Mouse (Mus musculus): Measurements from ENCODE around the gene Hoxd12. TPM values are rescaled to one million over a fixed set of nuclear protein-coding genes. Genes with fewer than 3 reads are reported as not detected.
A peak's percentile ranks its signal among the peaks of the same experiment; 100 is the strongest.

The Hoxd12 gene
- polyA plus RNA-seq, 1 experiment, result not detected

GRCm38 (mm10) chr2:74704999-74705466 is 30.2 kb downstream of the Hoxd12 start:
- Histone ChIP-seq H3K4me3 (ENCODE audit: extremely low read depth, insufficient read depth, insufficient read length) (peak overlapping the region; percentile 18; the same call in 1 of the 2 replicates), H3K27ac (ENCODE audit: insufficient read depth, low read length) (no peak overlapping the region), H3K36me3 (ENCODE audit: control insufficient read depth, insufficient read depth, low read length) (no peaks in the 10 kb centered on the region), H3K4me1 (ENCODE audit: control insufficient read depth, insufficient read depth, insufficient read length) (peaks cover 2% of the 10 kb centered on the region; the same call in 1 of the 2 replicates), H3K27me3 (ENCODE audit: control insufficient read depth, insufficient read depth, low read length) (peaks cover 25% of the 10 kb centered on the region)
- DNase-seq (ENCODE audit: low read depth in 1 of 2, low spot score in 2 of 2), result no peak
- no peak for TF ChIP-seq POLR2A (IDR thresholded peaks at IDR 0.05; ENCODE audit: low read depth, low read length)
- no peak for TF ChIP-seq CTCF (IDR thresholded peaks at IDR 0.05; ENCODE audit: extremely low read depth, insufficient read depth, insufficient read length, insufficient replicate concordance)
- WGBS, result 2% methylated on average over 62 of the region's 66 CpGs

- DNase-seq (ENCODE audit: low read depth in 1 of 2, low spot score in 2 of 2), result no peak
- WGBS, result 2% methylated on average over 47 of the region's 85 CpGs
- peak overlapping the region; percentile 23 for H3K4me3 ChIP-seq (ENCODE audit: extremely low read depth, insufficient read depth, insufficient read length)
- no peak overlapping the region for H3K27ac ChIP-seq (ENCODE audit: insufficient read depth, low read length)
- TF ChIP-seq CTCF (IDR thresholded peaks at IDR 0.05; ENCODE audit: extremely low read depth, insufficient read depth, insufficient read length, insufficient replicate concordance) (no peak), POLR2A (IDR thresholded peaks at IDR 0.05; ENCODE audit: low read depth, low read length) (no peak)
- H3K4me1 ChIP-seq (ENCODE audit: control insufficient read depth, insufficient read depth, insufficient read length), result peaks cover 2% of the 10 kb centered on the region; the same call in 1 of the 2 replicates
- H3K27me3 ChIP-seq (ENCODE audit: control insufficient read depth, insufficient read depth, low read length), result peaks cover 25% of the 10 kb centered on the region
- H3K36me3 ChIP-seq (ENCODE audit: control insufficient read depth, insufficient read depth, low read length), result no peaks in the 10 kb centered on the region
These were observed 30.8 kb downstream of the Hoxd12 start for GRCm38 (mm10) chr2:74705467-74706089.

- H3K4me3 ChIP-seq (ENCODE audit: extremely low read depth, insufficient read depth, insufficient read length), result no peak overlapping the region
- WGBS, result 13% methylated on average over 13 of the region's 13 CpGs
- no peaks in the 10 kb centered on the region for H3K36me3 ChIP-seq (ENCODE audit: control insufficient read depth, insufficient read depth, low read length)
- H3K27ac ChIP-seq (ENCODE audit: insufficient read depth, low read length), result no peak overlapping the region
- H3K27me3 ChIP-seq (ENCODE audit: control insufficient read depth, insufficient read depth, low read length), result peaks cover 26% of the 10 kb centered on the region
- H3K4me1 ChIP-seq (ENCODE audit: control insufficient read depth, insufficient read depth, insufficient read length), result peaks cover 2% of the 10 kb centered on the region; the same call in 1 of the 2 replicates
- TF ChIP-seq CTCF (IDR thresholded peaks at IDR 0.05; ENCODE audit: extremely low read depth, insufficient read depth, insufficient read length, insufficient replicate concordance) (no peak), POLR2A (IDR thresholded peaks at IDR 0.05; ENCODE audit: low read depth, low read length) (no peak)
- DNase-seq (ENCODE audit: low read depth in 1 of 2, low spot score in 2 of 2), result no peak
These were observed 31.7 kb downstream of the Hoxd12 start for GRCm38 (mm10) chr2:74706393-74706960.

GRCm38 (mm10) chr2:74707599-74707998 is 32.8 kb downstream of the Hoxd12 start:
- no peak overlapping the region for H3K27ac ChIP-seq (ENCODE audit: insufficient read depth, low read length)
- 43% methylated on average over 7 of the region's 7 CpGs for WGBS
- no peak for TF ChIP-seq CTCF (IDR thresholded peaks at IDR 0.05; ENCODE audit: extremely low read depth, insufficient read depth, insufficient read length, insufficient replicate concordance)
- H3K4me1 ChIP-seq (ENCODE audit: control insufficient read depth, insufficient read depth, insufficient read length), result peaks cover 6% of the 10 kb centered on the region; the same call in 1 of the 2 replicates
- no peaks in the 10 kb centered on the region for H3K36me3 ChIP-seq (ENCODE audit: control insufficient read depth, insufficient read depth, low read length)
- no peak overlapping the region for H3K4me3 ChIP-seq (ENCODE audit: extremely low read depth, insufficient read depth, insufficient read length)
- peaks cover 30% of the 10 kb centered on the region for H3K27me3 ChIP-seq (ENCODE audit: control insufficient read depth, insufficient read depth, low read length)
- no peak for DNase-seq (ENCODE audit: low read depth in 1 of 2, low spot score in 2 of 2)

GRCm38 (mm10) chr2:74708676-74709075 is 33.9 kb downstream of the Hoxd12 start:
- DNase-seq (ENCODE audit: low read depth in 1 of 2, low spot score in 2 of 2), result no peak
- no peak overlapping the region for H3K4me3 ChIP-seq (ENCODE audit: extremely low read depth, insufficient read depth, insufficient read length)
- peaks cover 6% of the 10 kb centered on the region; the same call in 1 of the 2 replicates for H3K4me1 ChIP-seq (ENCODE audit: control insufficient read depth, insufficient read depth, insufficient read length)
- no peak overlapping the region for H3K27ac ChIP-seq (ENCODE audit: insufficient read depth, low read length)
- peaks cover 27% of the 10 kb centered on the region for H3K27me3 ChIP-seq (ENCODE audit: control insufficient read depth, insufficient read depth, low read length)
- TF ChIP-seq CTCF (IDR thresholded peaks at IDR 0.05; ENCODE audit: extremely low read depth, insufficient read depth, insufficient read length, insufficient replicate concordance) (no peak), POLR2A (IDR thresholded peaks at IDR 0.05; ENCODE audit: low read depth, low read length) (no peak)
- no peaks in the 10 kb centered on the region for H3K36me3 ChIP-seq (ENCODE audit: control insufficient read depth, insufficient read depth, low read length)
- WGBS, result 60% methylated on average over 4 of the region's 4 CpGs

- no peak for TF ChIP-seq CTCF (IDR thresholded peaks at IDR 0.05; ENCODE audit: extremely low read depth, insufficient read depth, insufficient read length, insufficient replicate concordance)
- DNase-seq (ENCODE audit: low read depth in 1 of 2, low spot score in 2 of 2), result no peak
- H3K4me3 ChIP-seq (ENCODE audit: extremely low read depth, insufficient read depth, insufficient read length), result no peak overlapping the region
- WGBS, result 26% methylated on average over 5 of the region's 5 CpGs
- no peak overlapping the region for H3K27ac ChIP-seq (ENCODE audit: insufficient read depth, low read length)
- peaks cover 6% of the 10 kb centered on the region; the same call in 1 of the 2 replicates for H3K4me1 ChIP-seq (ENCODE audit: control insufficient read depth, insufficient read depth, insufficient read length)
- no peaks in the 10 kb centered on the region for H3K36me3 ChIP-seq (ENCODE audit: control insufficient read depth, insufficient read depth, low read length)
- H3K27me3 ChIP-seq (ENCODE audit: control insufficient read depth, insufficient read depth, low read length), result peaks cover 28% of the 10 kb centered on the region
These were observed 34.9 kb downstream of the Hoxd12 start for GRCm38 (mm10) chr2:74709465-74710419.
